Mouse (Mus musculus): ENCODE measurements at regions not wholly inside any gene's neighbourhood (a gene's known extent, or its start where the extent isn't known, plus 50 kb on each side); places are given as distances from the start of the nearest gene placed in this dataset.

- no peak for DNase-seq (ENCODE audit: low read depth, low spot score)
Measured at GRCm38 (mm10) chr3:137728689-137729088, 57.4 kb downstream of the Gm21962 start.

GRCm38 (mm10) chr3:137729421-137729820 lies 58.1 kb downstream of the Gm21962 start:
- no peak for DNase-seq (ENCODE audit: low read depth, low spot score)

GRCm38 (mm10) chr3:137737222-137737800 lies 66.0 kb downstream of the Gm21962 start:
- DNase-seq (ENCODE audit: low read depth, low spot score), result no peak

GRCm38 (mm10) chr3:137741528-137741927 lies 70.2 kb downstream of the Gm21962 start:
- no peak for DNase-seq (ENCODE audit: low read depth, low spot score)

GRCm38 (mm10) chr3:137742119-137742518 lies 70.8 kb downstream of the Gm21962 start:
- no peak for DNase-seq (ENCODE audit: low read depth, low spot score)

GRCm38 (mm10) chr3:137751732-137752260 lies 80.5 kb downstream of the Gm21962 start:
- DNase-seq (ENCODE audit: low read depth, low spot score), result no peak

GRCm38 (mm10) chr3:137752447-137753256 lies 81.3 kb downstream of the Gm21962 start:
- DNase-seq (ENCODE audit: low read depth, low spot score), result peak; percentile 74

GRCm38 (mm10) chr3:137753257-137753654 lies 81.9 kb downstream of the Gm21962 start:
- DNase-seq (ENCODE audit: low read depth, low spot score), result no peak

GRCm38 (mm10) chr3:137755391-137755790 lies 84.1 kb downstream of the Gm21962 start:
- DNase-seq (ENCODE audit: low read depth, low spot score), result no peak

- no peak for DNase-seq (ENCODE audit: low read depth, low spot score)
Measured at GRCm38 (mm10) chr3:137762213-137762884, 91.0 kb downstream of the Gm21962 start.

GRCm38 (mm10) chr3:137763406-137763805 lies 92.1 kb downstream of the Gm21962 start:
- no peak for DNase-seq (ENCODE audit: low read depth, low spot score)

- no peak for DNase-seq (ENCODE audit: low read depth, low spot score)
Measured at GRCm38 (mm10) chr3:137768627-137769026, 95.7 kb upstream of the H2afz start.

- DNase-seq (ENCODE audit: low read depth, low spot score), result no peak
Measured at GRCm38 (mm10) chr3:137775076-137775849, 89.0 kb upstream of the H2afz start.

- DNase-seq (ENCODE audit: low read depth, low spot score), result no peak
Measured at GRCm38 (mm10) chr3:137778113-137778512, 86.2 kb upstream of the H2afz start.

GRCm38 (mm10) chr3:137780029-137780428 lies 84.3 kb upstream of the H2afz start:
- DNase-seq (ENCODE audit: low read depth, low spot score), result no peak

GRCm38 (mm10) chr3:137782836-137783235 lies 81.5 kb upstream of the H2afz start:
- DNase-seq (ENCODE audit: low read depth, low spot score), result no peak

GRCm38 (mm10) chr3:137783937-137784911 lies 80.1 kb upstream of the H2afz start:
- no peak for DNase-seq (ENCODE audit: low read depth, low spot score)

- no peak for DNase-seq (ENCODE audit: low read depth, low spot score)
Measured at GRCm38 (mm10) chr3:137785224-137785623, 79.1 kb upstream of the H2afz start.

- DNase-seq (ENCODE audit: low read depth, low spot score), result no peak
Measured at GRCm38 (mm10) chr3:137785871-137786270, 78.4 kb upstream of the H2afz start.

- DNase-seq (ENCODE audit: low read depth, low spot score), result no peak
Measured at GRCm38 (mm10) chr3:137789671-137790070, 74.6 kb upstream of the H2afz start.

Data from telencephalon, adult 2 months (tissue).